Mouse (Mus musculus) liver, adult (tissue): ENCODE measurements around the gene Mpi.

Experiments used
- GATA4 ChIP-seq: IDR thresholded peaks from 2 replicates; pipeline ENCODE4 v1.6.1; 2014; ENCODE audit warnings: mild to moderate bottlenecking, low read length; ENCODE audit not compliant: insufficient replicate concordance

Mpi gene

DNA sequence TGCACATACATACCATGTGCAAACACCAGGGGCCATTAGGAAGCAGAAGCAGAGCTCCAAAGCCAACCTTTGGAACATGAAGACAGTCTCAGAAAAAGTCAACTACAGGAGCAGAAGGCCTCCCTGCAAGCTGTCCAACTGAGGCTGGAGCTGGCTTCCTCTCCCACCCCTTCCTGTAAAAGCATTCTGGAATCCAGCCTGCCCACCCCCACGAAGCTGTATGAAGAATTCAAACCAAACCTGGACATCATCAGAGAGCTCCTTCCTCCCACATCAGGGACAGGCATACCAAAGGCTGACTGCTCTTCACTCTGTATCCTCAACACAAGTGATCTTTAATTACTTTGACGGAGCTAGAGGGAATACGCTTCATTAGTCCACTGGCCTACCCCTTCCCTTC lies 8.6 kb downstream of the Mpi start:
- no peak for TF ChIP-seq GATA4

DNA sequence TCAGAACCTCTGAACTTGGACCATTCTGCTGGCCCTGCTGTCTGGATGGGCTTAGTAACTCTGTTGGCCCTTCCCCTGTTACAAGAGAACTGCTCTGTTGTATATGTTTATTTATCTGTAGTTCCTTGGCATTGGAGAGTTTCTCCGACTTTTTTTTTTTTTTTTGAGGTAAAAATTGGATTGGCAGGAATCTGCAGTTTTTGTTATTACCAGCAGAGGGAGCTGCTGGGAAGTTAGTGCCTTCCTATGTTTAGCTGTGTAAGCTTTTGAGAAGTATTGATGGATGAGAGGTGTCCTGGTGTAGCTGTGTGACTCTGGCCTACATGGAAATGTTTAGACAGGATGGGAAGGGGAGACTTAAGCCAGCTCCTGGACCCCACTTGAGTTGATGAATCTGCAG lies 11.3 kb downstream of the Mpi start:
- TF ChIP-seq GATA4: no peak

DNA sequence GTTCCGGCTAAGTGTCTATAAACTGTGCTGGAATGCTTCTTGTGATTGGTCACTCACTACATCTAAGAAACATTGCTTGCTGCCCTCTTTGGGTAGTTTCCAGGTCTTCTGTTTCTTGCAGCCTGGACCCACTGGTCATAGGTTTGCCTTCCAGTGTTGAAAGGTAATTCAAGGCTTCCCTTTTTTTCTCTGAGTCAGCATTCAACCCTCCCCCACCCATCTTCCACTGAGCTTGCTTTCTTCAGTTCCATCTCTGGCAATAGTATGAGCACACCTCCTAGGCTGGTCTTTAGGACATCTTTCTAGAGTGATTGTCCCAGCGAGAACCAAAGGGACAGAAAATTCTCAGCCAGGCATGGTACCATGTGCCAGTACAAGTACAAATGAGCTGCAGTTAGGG lies 13.0 kb downstream of the Mpi start:
- no peak for TF ChIP-seq GATA4

- no peak for TF ChIP-seq GATA4
Observed at GRCm38 (mm10) chr9:57537728-57538181, 14.8 kb downstream of the Mpi start.

DNA sequence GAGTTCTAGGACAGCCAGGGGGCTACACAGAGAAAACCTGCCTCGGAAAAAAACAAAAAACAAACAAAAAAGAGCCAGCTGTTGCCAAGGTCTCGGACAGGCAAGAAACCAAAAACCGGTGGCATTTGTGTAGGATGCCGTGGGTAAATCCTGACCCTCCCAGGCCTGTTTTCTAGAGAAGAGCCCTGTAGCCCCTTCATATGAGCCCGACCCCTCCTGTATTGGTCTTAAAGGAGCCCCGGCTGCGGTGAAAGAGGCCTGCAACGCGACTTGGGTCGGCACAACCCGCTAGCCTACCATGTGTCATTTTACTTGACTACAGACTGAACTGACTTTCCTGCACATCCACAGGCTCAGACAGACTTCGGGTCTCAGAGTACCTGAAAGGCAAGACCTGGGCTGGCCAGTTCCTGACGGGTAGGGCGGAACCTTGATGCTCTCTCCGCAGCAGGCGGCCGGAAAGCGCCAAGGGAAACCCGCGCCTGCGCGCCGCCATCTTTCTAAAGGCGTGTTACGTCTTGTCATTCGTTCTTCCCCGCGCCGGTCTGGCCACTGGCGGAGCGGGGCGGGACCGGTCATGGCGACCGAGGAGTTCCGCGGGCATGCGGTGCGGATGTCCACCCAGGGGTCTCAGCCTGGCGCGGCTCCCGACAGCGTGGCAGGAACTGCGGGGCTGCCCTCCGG lies 15.4 kb downstream of the Mpi start, which contains the start of gene Fam219b:
TSS of gene Fam219b (plus strand) at position 485 of the 684 bp plus-strand sequence.
- TF ChIP-seq GATA4: no peak; the same call in 1 of the 2 replicates

GRCm38 (mm10) chr9:57536362-57536761 lies 16.2 kb downstream of the Mpi start:
- no peak for TF ChIP-seq GATA4

DNA sequence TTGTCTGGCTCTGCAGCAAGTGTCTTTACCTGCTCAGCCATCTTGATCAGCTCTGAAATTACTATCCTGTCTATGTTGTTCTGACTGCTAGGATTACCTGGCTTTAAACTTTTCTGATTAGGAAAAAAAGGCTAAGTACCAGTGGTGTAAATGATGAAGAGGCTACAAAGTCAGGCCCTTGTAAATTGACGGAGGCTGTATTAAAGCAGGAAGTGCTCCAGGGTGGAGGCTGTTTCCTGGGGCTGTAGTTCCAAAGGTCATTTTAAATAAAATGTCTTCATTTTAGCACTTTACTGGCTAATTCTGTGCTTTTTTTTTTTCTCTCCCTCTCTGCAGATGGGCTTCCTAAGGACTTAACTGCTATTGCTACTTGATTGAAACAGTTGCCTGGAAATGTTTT lies 20.6 kb downstream of the Mpi start:
- TF ChIP-seq GATA4: no peak

GRCm38 (mm10) chr9:57526435-57526834 lies 26.1 kb downstream of the Mpi start:
- TF ChIP-seq GATA4: no peak

DNA sequence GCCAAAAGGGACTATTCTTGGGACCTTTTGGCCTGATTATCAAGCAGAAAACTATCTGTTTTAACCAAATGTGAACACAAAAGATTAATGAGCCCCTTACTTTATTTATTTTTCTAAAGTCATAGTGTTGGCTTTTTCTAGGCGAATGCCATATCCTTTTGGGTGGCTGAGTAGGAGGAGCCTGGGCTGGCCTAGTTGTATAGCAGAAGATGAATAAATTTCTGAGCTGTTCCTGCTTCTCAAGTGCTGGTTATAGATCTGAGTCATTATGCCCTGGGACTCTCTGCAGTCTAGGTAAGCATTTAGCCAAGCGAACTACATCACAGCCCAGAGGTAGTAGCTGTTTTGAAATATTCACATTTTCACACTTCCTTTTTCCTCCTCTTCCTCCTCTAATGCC lies 27.0 kb downstream of the Mpi start:
- no peak for TF ChIP-seq GATA4

GRCm38 (mm10) chr9:57524439-57524838 lies 28.1 kb downstream of the Mpi start:
- no peak for TF ChIP-seq GATA4

- no peak for TF ChIP-seq GATA4
Observed at GRCm38 (mm10) chr9:57523754-57524153, 28.8 kb downstream of the Mpi start.

GRCm38 (mm10) chr9:57522861-57523246 lies 29.7 kb downstream of the Mpi start:
- no peak for TF ChIP-seq GATA4

GRCm38 (mm10) chr9:57522114-57522860 lies 30.3 kb downstream of the Mpi start:
- no peak for TF ChIP-seq GATA4

DNA sequence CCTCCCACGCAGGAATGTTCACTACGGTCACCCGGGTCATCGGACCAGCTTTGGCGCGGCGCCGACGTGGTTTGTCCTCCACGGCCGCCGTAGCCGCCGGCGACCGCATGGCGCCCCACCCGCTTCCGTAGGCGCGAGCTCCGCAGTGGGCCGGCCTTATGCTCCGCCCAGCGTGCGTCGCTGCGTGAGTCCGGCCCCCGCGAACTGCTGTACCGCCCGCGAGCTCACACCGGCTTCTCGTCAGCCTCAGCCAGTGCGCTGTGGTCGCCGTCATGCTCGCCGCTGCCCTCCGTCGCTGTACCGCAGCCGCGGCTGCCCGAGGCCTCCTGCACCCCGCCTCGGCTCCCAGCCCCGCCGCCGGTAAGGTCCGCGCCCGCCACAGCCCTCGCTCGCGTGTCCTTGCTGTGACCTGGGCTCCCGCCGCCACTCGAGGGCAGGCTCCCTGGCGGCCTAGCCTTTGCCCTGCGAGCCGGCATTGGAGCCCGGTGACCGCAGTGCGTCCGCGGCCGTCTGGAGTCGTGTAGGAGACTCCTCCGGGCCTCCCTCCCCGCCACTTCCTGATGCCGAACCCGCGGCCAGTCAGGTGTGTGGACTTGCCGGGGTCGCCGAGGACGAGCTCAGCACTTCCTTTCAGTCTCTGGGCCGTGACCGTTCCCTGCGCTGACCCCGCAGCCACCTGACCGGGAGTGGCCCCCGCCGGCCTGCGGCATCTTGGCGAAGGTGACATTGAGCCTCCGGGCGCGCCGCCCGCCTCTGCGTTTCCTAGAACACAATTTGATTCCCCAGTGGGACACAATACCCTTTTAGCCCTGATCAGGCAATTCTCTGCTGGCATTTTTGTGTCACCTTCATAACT lies 31.3 kb downstream of the Mpi start, which contains the start of gene Cox5a:
TSS of gene Cox5a (plus strand) at position 219 of the 856 bp plus-strand sequence.
- TF ChIP-seq GATA4: peak; percentile 57; the same call in 1 of the 2 replicates

GRCm38 (mm10) chr9:57520375-57521055 lies 32.0 kb downstream of the Mpi start:
- no peak for TF ChIP-seq GATA4
